ENCODE assay signal across 12 mouse cellular contexts in the genomic region with DNA sequence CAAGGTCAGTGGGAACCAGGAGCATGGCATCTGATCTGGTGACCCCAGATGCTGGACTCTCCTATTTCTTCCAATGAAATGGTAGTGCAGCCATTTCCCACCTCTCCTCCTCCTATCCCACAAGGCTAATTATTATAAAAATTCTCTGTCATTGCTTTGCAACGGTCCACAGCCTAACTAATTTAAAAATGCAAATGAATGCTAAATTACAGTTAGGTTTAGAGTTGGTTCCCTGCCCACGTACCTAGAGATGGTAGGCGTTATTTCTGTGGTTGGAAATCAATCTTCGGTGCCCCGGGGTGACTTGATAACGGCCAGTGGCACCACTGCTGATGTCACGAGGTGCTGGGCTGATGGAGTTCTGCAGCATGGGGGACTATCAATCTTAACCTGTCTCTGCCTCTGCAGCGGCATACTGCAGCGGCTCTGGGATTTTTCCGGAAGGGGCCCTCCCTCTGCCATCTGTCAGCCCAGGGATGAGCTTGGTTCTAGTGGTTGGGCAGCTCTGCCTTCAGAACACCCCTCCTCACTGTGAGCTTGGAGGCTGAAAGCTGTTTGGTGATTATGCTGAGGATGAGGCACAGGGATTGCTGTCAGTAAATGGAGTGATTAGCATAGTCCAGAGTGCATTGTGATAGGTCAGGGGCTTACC.
DNase-seq lines count a peak whose midpoint lies in the region; ATAC-seq lines count a peak whose summit lies in the region.
"Had no signal": no experiment of that assay in that cellular context is flagged by ENCODE, and none has a peak within 500 bp of the region (broad histone marks: within the 10 kb centered on the region; RNA-seq: fewer than 3 reads in every experiment).

No protein-coding gene starts in this region.

- intact Hi-C loops in left cerebral cortex, postnatal 4 days (cut with DNase I): no loop called here

- ATAC-seq in erythroblast, adult 5-6 weeks (replicated peaks; ENCODE audit: low FRiP score, poor library complexity, severe bottlenecking): no peak

- peak; percentile 37 to 64 for DNase-seq in left cerebral cortex, adult 18-20 months (ENCODE audit: low spot score in 2 of 2)
- DNase-seq in left cerebral cortex, adult 11 months (ENCODE audit: low spot score): no peak
- DNase-seq in layer of hippocampus, adult 11-12 months (ENCODE audit: low spot score): peak; percentile 43
- DNase-seq in left cerebral cortex, postnatal 4 days: peak; percentile 33
- peak; percentile 50 for DNase-seq in right cerebral cortex, postnatal 25 days
- no peak for DNase-seq in heart, adult 11 months
- no peak for DNase-seq in cerebellum, postnatal 36 days
- DNase-seq: cerebellum, adult 11-12 months; gastrocnemius, postnatal 25 days; heart, postnatal 4 days; lung, adult 18-20 months had no signal

Comparison
In these comparisons a context has a peak if more than half of its experiments do, and no peak if none do; other contexts are left out.
1. DNase-seq: peak in left cerebral cortex, adult 18-20 months (2 of 2), layer of hippocampus, adult 11-12 months (single experiment), left cerebral cortex, postnatal 4 days (single experiment) and right cerebral cortex, postnatal 25 days (single experiment); none in left cerebral cortex, adult 11 months (single experiment), heart, adult 11 months (single experiment) and cerebellum, postnatal 36 days (0 of 2).